Mouse (Mus musculus): ENCODE results near the gene Eif3b. TPM values are rescaled to one million over a fixed set of nuclear protein-coding genes. Genes with fewer than 3 reads are reported as not detected.

Gene Eif3b
- polyA plus RNA-seq, 1 experiment from 2014 or later: 75.4 TPM

DNA sequence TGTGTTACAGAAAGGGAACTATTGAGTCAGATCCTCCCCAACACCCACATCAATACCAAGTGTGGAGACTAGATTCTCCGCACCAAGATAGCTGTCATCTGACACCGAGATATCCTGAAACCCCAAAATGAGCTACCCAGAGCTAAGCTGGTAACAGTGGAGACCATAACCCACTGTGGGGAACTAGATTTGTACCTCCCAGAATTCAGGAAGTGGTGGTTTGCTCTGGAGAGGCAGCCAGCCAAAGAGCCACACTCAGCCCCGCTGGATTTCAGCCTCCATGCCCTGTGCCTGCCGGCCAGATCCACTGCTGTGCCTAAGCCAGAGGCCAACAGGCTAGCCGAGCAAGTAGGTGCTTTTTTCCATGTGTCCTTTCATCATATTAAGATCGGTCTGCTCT lies 39.8 kb upstream of the Eif3b start:
- Histone ChIP-seq H3K9ac (replicated peaks; ENCODE audit: low read depth, low read length) (no peak overlapping the region), H3K36me3 (ENCODE audit: control insufficient read depth, insufficient read depth) (no peaks in the 10 kb centered on the region), H3K27ac (ENCODE audit: low read length) (no peak overlapping the region), H3K27me3 (replicated peaks; ENCODE audit: control insufficient read depth, insufficient read depth, low read length) (no peaks in the 10 kb centered on the region), H3K4me2 (ENCODE audit: low read length) (no peak overlapping the region), H3K9me3 (ENCODE audit: control insufficient read depth, low read length) (no peaks in the 10 kb centered on the region), H3K4me1 (replicated peaks; ENCODE audit: control insufficient read depth, insufficient read depth, low read length) (no peaks in the 10 kb centered on the region; the same call in 1 of the 2 replicates), H3K4me3 (replicated peaks; ENCODE audit: low read length) (no peak overlapping the region)
- WGBS: 86% methylated on average over 6 of the region's 6 CpGs
- no peak for ATAC-seq

DNA sequence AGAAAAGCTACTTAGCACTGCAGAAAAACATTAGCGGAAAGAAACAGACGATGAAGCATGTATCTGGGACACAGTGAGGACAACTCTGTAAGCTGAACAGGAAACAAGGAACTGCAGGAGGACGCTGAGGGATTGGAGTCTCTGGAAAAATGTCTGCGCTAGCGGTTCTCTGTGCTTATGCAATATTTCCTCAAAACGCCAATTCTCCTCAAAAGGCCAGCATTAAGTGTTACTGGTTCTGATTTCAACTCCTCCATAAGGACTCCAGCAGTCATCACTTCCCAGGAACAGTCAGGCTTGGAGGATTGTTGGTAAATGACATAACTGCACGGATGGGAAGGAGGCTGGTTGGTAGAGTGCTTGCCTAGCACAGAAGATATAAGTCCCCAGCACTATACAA lies 38.0 kb upstream of the Eif3b start:
- no peaks in the 10 kb centered on the region for H3K9me3 ChIP-seq (ENCODE audit: control insufficient read depth, low read length)
- H3K4me2 ChIP-seq (ENCODE audit: low read length): no peak overlapping the region
- WGBS: 94% methylated on average over 7 of the region's 7 CpGs
- H3K9ac ChIP-seq (replicated peaks; ENCODE audit: low read depth, low read length): no peak overlapping the region
- H3K4me1 ChIP-seq (replicated peaks; ENCODE audit: control insufficient read depth, insufficient read depth, low read length): no peaks in the 10 kb centered on the region
- no peaks in the 10 kb centered on the region for H3K36me3 ChIP-seq (ENCODE audit: control insufficient read depth, insufficient read depth)
- ATAC-seq: no peak
- no peak overlapping the region for H3K4me3 ChIP-seq (replicated peaks; ENCODE audit: low read length)
- H3K27me3 ChIP-seq (replicated peaks; ENCODE audit: control insufficient read depth, insufficient read depth, low read length): no peaks in the 10 kb centered on the region
- no peak overlapping the region for H3K27ac ChIP-seq (ENCODE audit: low read length)

DNA sequence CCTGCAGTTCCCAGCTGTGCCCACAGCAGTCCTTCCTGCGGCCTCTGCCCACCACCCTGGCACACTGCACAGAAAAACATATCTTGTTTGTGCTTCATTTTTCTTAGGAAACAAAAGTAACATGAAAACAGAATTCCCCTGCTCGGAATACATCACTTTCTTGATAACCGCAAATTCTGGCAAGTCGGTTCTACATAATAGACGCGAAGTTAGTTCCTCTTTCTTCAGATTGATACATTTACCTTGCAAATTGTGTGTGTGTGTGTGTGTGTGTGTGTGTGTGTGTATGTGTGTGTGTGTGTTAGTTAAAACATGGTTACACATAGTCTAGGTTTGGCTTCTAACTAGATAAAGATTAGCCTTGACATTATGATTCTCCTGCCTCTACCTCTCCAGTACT lies 36.4 kb upstream of the Eif3b start:
- H3K9ac ChIP-seq (replicated peaks; ENCODE audit: low read depth, low read length): no peak overlapping the region
- 0 out of 2 replicates have a peak, but pooled peaks cover under 1% of the 10 kb centered on the region for H3K4me1 ChIP-seq (replicated peaks; ENCODE audit: control insufficient read depth, insufficient read depth, low read length)
- H3K27me3 ChIP-seq (replicated peaks; ENCODE audit: control insufficient read depth, insufficient read depth, low read length): no peaks in the 10 kb centered on the region
- ATAC-seq: no peak
- H3K27ac ChIP-seq (ENCODE audit: low read length): no peak overlapping the region
- H3K36me3 ChIP-seq (ENCODE audit: control insufficient read depth, insufficient read depth): no peaks in the 10 kb centered on the region
- H3K4me3 ChIP-seq (replicated peaks; ENCODE audit: low read length): no peak overlapping the region
- H3K4me2 ChIP-seq (ENCODE audit: low read length): no peak overlapping the region
- H3K9me3 ChIP-seq (ENCODE audit: control insufficient read depth, low read length): no peaks in the 10 kb centered on the region
- 95% methylated on average over 6 of the region's 6 CpGs for WGBS

DNA sequence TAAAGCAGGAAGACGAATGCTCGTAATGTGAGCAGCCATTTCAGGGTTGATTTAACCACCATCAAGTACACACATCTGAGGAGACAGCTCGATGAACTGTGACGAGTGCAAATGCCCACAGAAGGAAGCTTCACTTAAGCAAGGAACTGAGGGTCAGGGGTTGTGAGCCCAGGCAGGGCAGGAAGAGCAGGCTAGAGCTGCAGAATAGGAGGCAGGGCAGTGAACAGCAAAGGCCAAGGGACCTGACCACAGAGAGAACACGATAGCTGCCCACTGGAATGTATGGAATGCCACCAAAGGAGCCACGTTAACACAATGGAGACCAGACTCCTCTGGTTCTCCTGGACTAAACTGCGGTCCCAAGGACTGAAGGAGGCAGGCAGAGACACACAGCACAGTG lies 35.6 kb upstream of the Eif3b start:
- H3K27me3 ChIP-seq (replicated peaks; ENCODE audit: control insufficient read depth, insufficient read depth, low read length): no peaks in the 10 kb centered on the region
- no peak overlapping the region for H3K27ac ChIP-seq (ENCODE audit: low read length)
- WGBS: 35% methylated on average over 7 of the region's 7 CpGs
- no peaks in the 10 kb centered on the region for H3K9me3 ChIP-seq (ENCODE audit: control insufficient read depth, low read length)
- no peaks in the 10 kb centered on the region for H3K36me3 ChIP-seq (ENCODE audit: control insufficient read depth, insufficient read depth)
- no peak overlapping the region for H3K4me3 ChIP-seq (replicated peaks; ENCODE audit: low read length)
- peaks cover 8% of the 10 kb centered on the region for H3K4me1 ChIP-seq (replicated peaks; ENCODE audit: control insufficient read depth, insufficient read depth, low read length)
- no peak for ATAC-seq
- no peak overlapping the region for H3K4me2 ChIP-seq (ENCODE audit: low read length)
- H3K9ac ChIP-seq (replicated peaks; ENCODE audit: low read depth, low read length): no peak overlapping the region

DNA sequence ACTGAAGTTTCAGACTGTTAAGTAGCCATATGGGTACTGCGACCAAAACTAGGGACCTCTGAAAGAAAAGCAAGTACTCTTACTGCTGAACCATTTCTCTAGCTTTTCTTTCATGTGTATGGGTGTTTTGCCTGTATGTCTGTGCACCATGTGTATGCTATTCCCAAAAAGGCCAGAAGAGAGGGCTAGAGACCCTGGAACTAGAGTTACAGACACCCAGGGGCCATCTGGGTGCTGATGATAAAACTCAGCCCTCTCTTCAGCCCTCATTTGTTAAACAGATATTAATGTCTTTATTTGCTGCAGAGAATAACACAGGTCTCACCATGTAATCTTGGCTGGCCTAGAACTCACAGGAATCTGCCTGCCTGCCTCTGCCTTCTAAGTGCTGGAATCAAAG lies 34.7 kb upstream of the Eif3b start:
- WGBS: 85% methylated on average over 1 of the region's 1 CpGs
- no peak for ATAC-seq
- H3K27ac ChIP-seq (ENCODE audit: low read length): no peak overlapping the region
- no peak overlapping the region for H3K9ac ChIP-seq (replicated peaks; ENCODE audit: low read depth, low read length)
- H3K4me3 ChIP-seq (replicated peaks; ENCODE audit: low read length): no peak overlapping the region
- H3K27me3 ChIP-seq (replicated peaks; ENCODE audit: control insufficient read depth, insufficient read depth, low read length): no peaks in the 10 kb centered on the region
- no peaks in the 10 kb centered on the region for H3K36me3 ChIP-seq (ENCODE audit: control insufficient read depth, insufficient read depth)
- H3K4me2 ChIP-seq (ENCODE audit: low read length): no peak overlapping the region
- H3K4me1 ChIP-seq (replicated peaks; ENCODE audit: control insufficient read depth, insufficient read depth, low read length): peaks cover 14% of the 10 kb centered on the region
- no peaks in the 10 kb centered on the region for H3K9me3 ChIP-seq (ENCODE audit: control insufficient read depth, low read length)

DNA sequence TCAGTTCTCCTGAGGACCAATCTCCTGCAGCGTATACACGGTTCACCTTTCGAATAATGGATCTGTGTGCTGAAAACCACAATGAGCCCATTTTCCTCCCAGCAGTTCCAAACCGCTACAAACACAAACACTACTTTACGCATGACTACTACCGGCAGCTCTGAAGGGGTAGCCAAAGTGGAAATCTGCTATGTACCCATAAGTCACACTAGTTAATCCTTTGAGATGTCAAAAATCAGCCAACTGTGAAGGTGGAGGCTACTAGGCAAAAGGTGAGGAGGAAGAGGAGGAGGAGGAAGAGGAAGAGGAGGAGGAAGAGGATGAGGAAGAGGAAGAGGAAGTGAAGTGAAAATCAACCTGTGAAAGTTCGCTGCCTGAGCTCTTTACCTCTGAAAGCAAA lies 31.9 kb upstream of the Eif3b start:
- Histone ChIP-seq H3K4me1 (replicated peaks; ENCODE audit: control insufficient read depth, insufficient read depth, low read length) (peaks cover 14% of the 10 kb centered on the region), H3K36me3 (ENCODE audit: control insufficient read depth, insufficient read depth) (no peaks in the 10 kb centered on the region), H3K27me3 (replicated peaks; ENCODE audit: control insufficient read depth, insufficient read depth, low read length) (0 out of 2 replicates have a peak, but pooled peaks cover 2% of the 10 kb centered on the region), H3K27ac (ENCODE audit: low read length) (no peak overlapping the region), H3K4me2 (ENCODE audit: low read length) (no peak overlapping the region), H3K4me3 (replicated peaks; ENCODE audit: low read length) (no peak overlapping the region), H3K9ac (replicated peaks; ENCODE audit: low read depth, low read length) (no peak overlapping the region), H3K9me3 (ENCODE audit: control insufficient read depth, low read length) (no peaks in the 10 kb centered on the region)
- WGBS: 88% methylated on average over 7 of the region's 7 CpGs
- ATAC-seq: no peak

DNA sequence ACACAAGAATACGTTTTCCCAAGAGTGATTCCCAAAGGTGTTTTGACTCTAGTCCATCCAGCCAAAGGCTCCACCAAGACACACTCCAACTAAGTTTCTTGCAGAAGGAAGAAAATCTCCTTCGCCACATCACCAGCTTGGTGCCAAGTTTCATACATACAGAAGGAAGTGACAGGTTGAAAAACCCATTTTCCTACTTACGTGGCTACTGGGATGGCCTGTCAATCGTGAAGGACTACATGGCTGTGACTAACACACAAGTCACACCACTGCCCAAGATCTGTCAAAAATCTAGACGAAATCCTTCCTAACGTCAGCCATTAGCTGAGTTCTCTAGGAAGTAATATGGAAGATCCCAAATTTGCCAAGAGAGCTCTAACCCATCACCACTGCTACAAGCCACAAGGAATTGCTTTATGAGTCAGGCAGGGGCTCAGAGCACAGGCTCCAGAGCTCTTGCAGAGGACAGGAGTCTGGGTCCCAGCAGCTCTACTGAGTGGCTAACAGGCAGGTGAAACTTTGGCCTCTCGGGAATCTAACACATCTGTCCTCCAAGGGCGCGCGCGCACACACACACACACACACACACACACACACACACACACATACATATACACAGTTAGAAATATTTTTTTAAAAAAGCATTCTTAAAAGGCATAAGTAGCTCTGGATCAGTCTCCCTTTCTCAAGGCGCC lies 31.2 kb upstream of the Eif3b start:
- Histone ChIP-seq H3K27ac (ENCODE audit: low read length) (no peak overlapping the region), H3K4me1 (replicated peaks; ENCODE audit: control insufficient read depth, insufficient read depth, low read length) (peaks cover 14% of the 10 kb centered on the region), H3K4me3 (replicated peaks; ENCODE audit: low read length) (peak overlapping the region; percentile 74), H3K27me3 (replicated peaks; ENCODE audit: control insufficient read depth, insufficient read depth, low read length) (0 out of 2 replicates have a peak, but pooled peaks cover 2% of the 10 kb centered on the region), H3K9me3 (ENCODE audit: control insufficient read depth, low read length) (no peaks in the 10 kb centered on the region), H3K9ac (replicated peaks; ENCODE audit: low read depth, low read length) (no peak overlapping the region), H3K36me3 (ENCODE audit: control insufficient read depth, insufficient read depth) (no peaks in the 10 kb centered on the region), H3K4me2 (ENCODE audit: low read length) (peak overlapping the region; percentile 94)
- ATAC-seq: no peak
- WGBS: 76% methylated on average over 11 of the region's 12 CpGs

DNA sequence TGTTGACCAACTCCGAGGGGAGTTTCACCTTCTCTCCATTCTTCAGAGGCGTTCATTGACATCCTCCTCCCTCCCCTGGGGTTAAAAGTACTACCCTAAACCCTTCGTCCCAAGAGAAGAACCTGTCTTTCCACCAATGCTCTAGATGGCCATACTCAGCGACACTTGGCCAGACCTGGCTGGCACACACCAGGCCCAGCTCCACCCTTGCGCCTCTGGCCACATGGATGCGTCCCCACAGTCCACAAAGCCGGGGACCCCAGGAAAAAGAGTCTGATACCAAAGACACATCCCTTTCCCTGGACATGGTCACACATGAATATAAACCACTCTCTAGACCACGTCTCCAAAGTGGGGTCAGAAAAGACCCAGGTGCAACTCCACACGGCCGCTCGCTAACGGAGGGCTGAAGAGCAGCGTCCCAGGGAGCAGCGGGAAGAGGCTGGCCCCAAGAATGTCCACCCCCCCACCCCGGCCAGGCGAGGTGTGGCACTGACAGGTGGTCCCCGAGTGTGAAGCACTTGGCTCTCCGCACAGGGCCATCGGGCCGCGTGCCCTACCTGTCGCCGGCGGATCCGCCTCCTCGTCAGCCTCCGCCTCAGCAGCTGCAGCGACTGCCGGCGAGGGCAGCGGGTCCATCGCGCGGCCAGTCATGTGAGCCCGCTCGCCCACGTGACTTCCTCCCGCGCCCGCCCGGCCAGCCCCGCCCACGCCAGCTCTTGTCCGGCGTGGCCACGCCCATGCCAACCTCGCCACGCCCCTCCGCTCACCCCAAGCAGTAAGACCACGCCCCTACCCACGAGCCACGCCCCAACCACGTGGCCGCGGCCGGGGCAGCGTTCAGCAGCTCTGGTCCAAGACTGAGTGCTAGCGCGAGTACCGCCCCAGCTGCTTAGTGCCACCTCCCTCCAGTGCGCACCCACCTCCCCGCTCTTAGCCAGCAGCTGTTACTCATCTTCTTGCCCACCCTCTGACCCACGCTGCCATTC lies 30.2 kb upstream of the Eif3b start, which contains the start of gene Snx8:
Snx8 (minus strand) TSS at position 675 of the 989 bp plus-strand sequence.
- Histone ChIP-seq H3K4me1 (replicated peaks; ENCODE audit: control insufficient read depth, insufficient read depth, low read length) (peaks cover 14% of the 10 kb centered on the region), H3K27ac (ENCODE audit: low read length) (no peak within 1 kb of the TSS), H3K4me2 (ENCODE audit: low read length) (peak within 1 kb of the TSS; percentile 94), H3K4me3 (replicated peaks; ENCODE audit: low read length) (peak within 1 kb of the TSS; percentile 74), H3K27me3 (replicated peaks; ENCODE audit: control insufficient read depth, insufficient read depth, low read length) (0 out of 2 replicates have a peak, but pooled peaks cover 2% of the 10 kb centered on the region), H3K9me3 (ENCODE audit: control insufficient read depth, low read length) (no peaks in the 10 kb centered on the region), H3K9ac (replicated peaks; ENCODE audit: low read depth, low read length) (peak within 1 kb of the TSS; percentile 72), H3K36me3 (ENCODE audit: control insufficient read depth, insufficient read depth) (no peaks in the 10 kb centered on the region)
- peak; percentile 89 for ATAC-seq
- under 1% methylated on average over 63 of the region's 63 CpGs for WGBS

DNA sequence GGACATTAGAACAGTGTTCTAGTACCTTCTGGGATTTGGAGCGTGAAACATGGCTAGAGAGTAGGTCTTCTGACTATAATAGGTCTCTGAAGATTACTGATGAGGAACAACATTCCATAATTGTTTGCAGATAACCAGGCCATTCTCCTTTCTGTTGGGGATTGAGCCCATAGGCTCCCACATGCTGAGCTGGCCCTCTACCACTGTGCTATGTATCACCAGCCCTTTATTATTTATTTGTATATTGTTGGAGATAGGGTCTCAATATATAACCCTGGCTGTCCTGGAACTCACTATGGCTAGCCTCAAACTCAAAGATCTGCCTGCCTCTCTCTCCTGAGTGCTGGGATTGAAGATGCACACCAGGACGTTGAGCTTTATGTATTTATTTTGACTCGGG lies 29.5 kb upstream of the Eif3b start:
- 0 out of 2 replicates have a peak, but pooled peaks cover 2% of the 10 kb centered on the region for H3K27me3 ChIP-seq (replicated peaks; ENCODE audit: control insufficient read depth, insufficient read depth, low read length)
- H3K27ac ChIP-seq (ENCODE audit: low read length): no peak overlapping the region
- H3K4me2 ChIP-seq (ENCODE audit: low read length): peak overlapping the region; percentile 94
- peak overlapping the region; percentile 74 for H3K4me3 ChIP-seq (replicated peaks; ENCODE audit: low read length)
- no peak overlapping the region for H3K9ac ChIP-seq (replicated peaks; ENCODE audit: low read depth, low read length)
- WGBS: 54% methylated on average over 3 of the region's 3 CpGs
- no peaks in the 10 kb centered on the region for H3K9me3 ChIP-seq (ENCODE audit: control insufficient read depth, low read length)
- H3K4me1 ChIP-seq (replicated peaks; ENCODE audit: control insufficient read depth, insufficient read depth, low read length): peaks cover 14% of the 10 kb centered on the region
- no peaks in the 10 kb centered on the region for H3K36me3 ChIP-seq (ENCODE audit: control insufficient read depth, insufficient read depth)
- no peak for ATAC-seq
